Mouse (Mus musculus) testis, adult 2 months (tissue): ENCODE measurements at regions not wholly inside any gene's neighbourhood (a gene's known extent, or its start where the extent isn't known, plus 50 kb on each side); places are given as distances from the start of the nearest gene placed in this dataset.

Experiments
- CTCF ChIP-seq: fragments of 200-500 bp; IDR thresholded peaks from 2 replicates; pipeline ENCODE4 v1.5.1; 2012; ENCODE audit warnings: low read depth, mild to moderate bottlenecking, inconsistent platforms, low read length, moderate library complexity; ENCODE audit not compliant: control insufficient read depth, insufficient read depth, insufficient replicate concordance
- POLR2A ChIP-seq: fragments of 200-500 bp; IDR thresholded peaks from 2 replicates; pipeline ENCODE4 v1.6.1; 2012; ENCODE audit warnings: low read depth, mild to moderate bottlenecking, inconsistent platforms, low read length, moderate library complexity; ENCODE audit not compliant: control insufficient read depth

GRCm38 (mm10) chr8:12077896-12078295 lies 200.7 kb upstream of the A230072I06Rik start:
- TF ChIP-seq POLR2A = no peak
- no peak for TF ChIP-seq CTCF
